Mouse (Mus musculus) urinary bladder, adult 18-20 months (tissue): ENCODE results near the gene Pgpep1l.

ENCODE experiments used
- DNase-seq, 2 experiments: peaks; one replicate each; pipeline ENCODE4 v3.0.0; 2022; ENCODE audit warnings: low spot score in 2 of 2, mixed read lengths in 2 of 2

Gene Pgpep1l

DNA sequence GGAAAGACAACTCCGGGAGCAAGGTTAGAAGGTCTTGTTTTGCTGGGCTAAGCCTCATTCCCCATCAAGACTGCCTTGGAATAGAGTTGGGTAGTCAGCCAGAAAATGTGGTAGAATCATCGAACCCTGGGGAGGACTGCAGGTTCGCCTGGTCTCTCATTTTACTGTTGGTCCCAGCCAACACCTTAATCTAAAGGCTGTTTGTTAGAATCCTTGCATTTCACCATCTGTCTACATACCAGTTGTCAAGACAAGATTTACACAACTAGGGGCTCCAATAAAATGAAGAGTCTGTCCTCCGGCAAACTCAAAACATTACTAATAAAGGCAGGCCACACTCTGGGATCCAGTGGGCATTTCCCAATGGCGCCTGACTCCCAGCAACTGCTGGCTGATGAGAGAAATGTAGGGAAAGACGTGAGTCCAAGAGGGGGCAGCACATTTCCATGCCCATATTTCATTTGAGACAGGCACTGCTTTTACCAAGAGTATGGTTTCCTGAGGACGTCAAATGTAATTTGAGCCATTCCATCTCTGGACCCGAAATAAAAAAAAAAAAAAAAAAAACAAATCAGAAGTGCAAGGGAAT is 1.3 kb downstream of the Pgpep1l start:
- no peak for DNase-seq

DNA sequence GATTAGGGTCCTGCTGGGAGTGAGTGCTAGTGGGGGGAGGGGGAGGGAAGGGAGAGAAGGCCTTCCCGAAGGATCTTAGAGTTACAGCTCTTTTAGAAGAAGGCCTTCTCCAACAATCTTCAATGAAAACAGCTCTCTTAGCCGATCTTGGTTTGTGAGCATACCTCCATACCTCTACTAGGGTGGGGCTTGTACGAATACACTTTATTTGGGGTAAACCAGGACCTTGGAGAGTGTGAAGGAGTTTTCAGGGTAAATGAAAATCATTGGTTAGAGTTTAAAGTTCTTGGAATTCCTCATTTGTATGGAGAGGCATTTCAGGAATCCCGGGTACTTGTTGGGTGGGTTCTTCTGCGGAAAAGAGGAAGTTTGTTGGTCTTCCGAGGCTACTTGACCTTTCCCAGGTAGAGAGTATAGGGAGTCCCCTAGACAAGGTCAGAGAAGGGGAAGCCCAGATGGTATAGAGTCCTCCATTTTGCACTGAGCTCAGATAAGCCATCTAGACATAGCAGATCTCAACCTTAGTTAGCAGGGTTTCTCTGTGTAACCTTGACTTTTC is 4.4 kb downstream of the Pgpep1l start:
- no peak for DNase-seq

DNA sequence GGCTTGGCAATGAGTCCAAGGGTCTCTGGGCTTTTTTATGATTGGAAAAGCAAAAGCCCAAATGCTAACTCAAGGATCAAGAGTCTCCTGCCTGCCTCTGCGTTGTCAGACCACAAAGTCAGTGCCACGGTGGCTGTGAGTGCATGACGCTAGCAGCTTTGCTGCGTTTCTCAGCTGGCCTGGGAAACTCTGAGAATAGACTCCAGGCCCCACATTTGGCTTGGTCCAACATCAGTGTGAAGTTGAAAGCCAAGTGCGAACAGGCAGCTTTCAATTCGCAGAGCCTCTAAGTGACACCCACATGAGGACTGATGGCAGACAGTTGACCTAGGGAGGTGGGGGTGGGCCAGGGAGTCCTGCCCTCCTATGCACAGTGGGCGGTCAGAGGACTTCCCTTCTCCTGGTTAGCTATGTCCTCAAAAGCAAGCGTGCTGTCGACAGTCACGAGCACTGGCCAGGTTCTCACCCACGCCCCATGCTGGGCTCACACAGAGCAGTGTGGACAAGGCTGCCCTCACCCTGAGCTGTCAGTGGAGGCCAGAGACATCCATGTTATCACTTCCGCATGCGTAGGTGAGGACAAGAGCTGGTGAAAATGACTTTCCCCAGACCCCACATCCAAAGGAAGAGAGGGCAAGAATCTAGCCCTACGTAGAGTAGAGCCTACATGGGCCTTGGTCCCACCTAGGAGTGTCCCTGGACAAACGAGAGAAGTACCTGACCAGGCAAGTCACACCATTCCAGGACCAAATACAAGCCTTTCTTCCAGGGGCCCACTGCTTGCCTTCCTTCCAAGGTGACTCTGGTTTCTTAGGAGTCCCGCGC is 5.5 kb downstream of the Pgpep1l start:
- no peak for DNase-seq

DNA sequence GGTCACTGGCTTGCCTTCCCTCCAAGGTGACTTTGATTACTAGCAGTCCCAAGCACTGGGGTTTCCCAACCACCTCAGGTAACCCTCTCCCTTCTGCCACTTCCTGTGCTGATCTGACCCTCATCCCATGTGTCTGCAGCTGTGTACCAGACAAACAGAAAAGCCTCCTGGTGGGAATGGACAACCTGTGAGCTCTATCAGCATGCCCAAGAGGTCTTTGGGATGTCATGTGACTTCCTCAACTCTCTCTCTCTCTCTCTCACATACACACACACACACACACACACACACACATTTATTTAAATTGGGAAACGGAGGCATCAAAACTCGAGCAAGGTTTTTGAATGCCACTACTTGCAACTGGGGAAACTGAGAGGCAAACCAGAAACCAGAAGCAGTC is 6.3 kb downstream of the Pgpep1l start:
- no peak for DNase-seq

DNA sequence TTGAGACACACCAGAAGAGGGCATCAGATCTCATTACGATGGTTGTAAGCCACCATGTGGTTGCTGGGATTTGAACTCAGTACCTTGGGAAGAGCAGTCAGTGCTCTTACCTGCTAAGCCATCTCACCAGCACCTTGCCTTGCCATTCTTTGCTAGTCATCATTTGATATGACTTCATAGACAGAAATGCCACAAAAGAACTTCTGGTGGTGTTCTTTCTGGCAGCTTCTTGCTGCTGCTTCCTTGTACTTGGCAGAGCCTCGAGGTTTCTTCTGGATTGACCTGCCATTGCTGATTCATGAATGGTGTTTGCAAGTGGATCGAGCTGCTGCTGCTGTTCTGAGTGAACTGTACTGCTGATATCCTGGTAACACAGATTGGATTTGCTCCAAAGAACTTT is 13.1 kb downstream of the Pgpep1l start:
- no peak for DNase-seq

DNA sequence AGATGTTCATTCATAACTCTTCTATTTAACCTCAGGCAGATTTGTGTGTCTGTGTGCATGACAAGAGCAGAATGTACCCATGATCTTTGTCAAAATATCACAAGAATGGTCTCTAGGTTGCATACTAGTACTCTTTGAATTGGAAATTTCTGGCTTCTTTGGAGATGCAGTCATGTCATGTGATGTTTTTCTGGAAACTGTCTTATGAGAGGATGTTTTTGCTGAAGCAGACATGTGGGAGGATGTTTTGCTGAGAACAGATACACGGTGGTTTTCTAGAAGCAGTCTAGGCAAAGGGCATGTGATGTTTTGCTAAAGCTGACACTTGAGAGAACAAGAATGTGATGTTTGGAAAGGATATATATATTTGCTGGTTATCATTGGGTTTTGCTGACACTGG is 13.6 kb downstream of the Pgpep1l start:
- no peak for DNase-seq

DNA sequence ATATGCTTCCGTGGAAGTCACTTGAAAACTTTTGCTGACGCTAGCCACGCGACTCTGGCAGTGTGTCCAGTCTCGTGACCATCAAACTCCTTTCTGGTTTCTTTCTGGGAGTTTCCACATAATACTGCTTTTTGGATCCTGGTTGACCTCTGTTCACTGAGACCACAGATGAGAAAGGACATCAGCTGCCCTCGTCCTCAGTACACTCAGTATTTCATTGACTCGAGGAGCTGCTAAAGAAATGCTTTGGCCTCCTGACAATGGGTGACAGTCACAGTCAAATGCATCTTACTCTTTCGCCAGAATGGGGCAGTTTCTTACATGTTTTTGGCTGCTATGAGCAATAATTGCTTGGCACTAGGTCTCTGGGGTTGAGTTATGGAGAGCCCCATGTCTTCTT is 17.8 kb downstream of the Pgpep1l start:
- DNase-seq = no peak

DNA sequence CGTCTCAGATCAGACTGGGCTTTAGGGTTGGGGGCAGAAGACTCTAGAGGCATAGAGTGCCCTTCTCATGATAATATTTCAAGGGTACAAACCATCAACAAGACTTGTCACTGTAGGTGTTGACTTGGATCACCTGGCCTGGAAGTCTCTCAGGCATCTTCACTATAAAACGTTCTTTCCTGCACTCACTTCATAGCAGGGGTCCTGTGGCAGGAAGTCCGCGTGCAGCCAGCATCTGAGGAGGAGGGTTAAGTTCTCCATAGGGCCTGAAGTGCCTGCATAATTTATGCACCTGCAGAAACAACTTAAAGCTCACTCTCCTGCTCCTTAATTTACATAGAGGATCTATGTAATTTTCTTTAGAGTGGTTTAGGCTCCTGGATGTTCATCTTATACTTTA is 18.4 kb downstream of the Pgpep1l start:
- no peak for DNase-seq

DNA sequence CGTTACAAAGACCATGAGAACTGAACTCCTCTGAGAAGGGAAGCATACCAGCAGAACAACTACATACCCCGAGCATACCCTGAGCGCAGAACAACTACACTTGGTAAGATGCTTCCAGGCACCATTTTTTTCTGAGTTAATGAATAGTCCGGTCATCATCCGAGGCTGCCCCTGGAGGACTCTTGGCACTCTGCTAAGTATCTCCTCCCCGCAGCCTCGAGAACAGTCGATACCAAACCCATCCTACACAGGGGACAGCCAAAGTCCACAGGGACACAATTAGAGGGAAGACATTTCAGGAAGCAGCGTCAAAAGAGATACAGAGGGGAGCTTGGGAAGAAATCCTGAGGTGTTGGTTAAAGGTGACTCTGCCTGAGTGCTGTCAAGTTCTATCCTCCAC is 22.8 kb downstream of the Pgpep1l start:
- no peak for DNase-seq

DNA sequence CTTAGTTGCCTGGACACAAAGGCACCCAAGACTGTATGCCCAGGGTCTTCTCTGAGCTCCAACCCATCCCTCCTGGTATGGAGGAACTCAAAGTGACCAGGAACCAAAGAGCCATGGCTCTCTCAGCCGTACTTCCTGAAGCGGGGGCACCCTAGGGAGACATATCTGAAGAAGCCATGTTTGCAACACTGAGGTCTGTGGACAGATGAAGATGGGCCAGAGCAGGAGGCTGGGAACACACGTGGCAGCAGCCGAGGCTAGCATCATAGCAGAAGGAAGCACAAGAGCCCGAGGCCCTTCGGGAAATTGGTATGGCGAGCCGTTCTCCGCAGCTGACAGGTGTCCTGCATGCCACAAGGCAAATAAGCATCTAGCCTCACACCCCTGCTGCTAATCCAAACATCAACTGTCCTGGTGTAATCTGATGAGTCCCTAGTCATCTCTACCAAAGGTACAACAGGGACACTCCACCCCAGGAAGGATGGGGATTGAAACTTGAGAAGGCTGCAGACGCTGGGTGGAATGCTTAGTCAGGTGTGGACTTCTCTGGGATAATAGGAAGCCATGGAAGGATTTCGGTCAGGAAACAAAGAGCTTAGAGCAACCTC is 24.7 kb downstream of the Pgpep1l start:
- DNase-seq = no peak

DNA sequence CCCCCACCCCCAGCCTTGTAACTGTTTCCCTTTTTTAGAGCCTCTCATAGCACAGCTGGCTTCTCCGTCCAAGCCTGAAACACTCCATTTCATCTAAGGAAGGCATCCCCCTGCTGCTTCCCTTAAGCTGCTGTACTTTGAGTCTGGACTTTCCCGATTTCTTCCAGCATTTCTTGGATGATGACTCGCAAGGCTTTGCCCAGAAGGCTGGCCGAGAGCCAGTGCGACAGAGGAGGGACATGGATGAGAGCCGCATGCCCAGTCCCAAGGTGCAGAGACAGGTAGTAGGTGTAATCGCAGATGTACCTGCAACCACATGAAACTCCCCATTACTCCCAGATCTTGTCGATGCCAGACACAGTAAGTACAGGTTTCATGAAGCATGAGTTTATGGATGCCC is 27.2 kb downstream of the Pgpep1l start:
- no peak for DNase-seq

DNA sequence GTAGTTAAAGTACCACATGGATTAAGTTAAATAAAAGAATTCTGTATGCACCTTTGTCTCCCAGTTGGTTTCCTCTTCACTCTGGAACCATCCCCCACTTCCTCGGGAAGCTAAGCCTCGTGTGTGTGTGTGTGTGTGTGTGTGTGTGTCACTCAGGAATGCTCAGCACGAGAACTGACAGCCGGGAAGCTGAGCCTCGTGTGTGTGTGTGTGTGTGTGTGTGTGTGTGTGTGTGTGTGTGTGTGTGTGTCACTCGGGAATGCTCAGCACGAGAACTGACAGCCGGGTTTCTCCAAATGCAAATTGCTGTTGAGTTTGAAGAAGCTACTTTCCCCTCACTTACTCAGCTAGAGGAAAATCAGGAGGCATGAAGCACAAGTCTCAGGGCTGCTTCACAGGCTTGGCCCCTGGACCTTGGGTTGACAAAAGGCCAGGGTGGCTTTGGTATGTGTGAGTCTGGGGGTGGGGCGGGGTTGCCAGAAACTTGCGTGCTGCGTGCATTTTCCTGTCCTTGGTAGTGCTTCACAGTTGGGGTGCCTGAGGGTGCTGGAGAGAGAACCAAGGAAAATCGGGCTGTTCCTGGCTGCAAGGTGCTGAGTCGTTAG is 30.3 kb downstream of the Pgpep1l start:
- DNase-seq = no peak

DNA sequence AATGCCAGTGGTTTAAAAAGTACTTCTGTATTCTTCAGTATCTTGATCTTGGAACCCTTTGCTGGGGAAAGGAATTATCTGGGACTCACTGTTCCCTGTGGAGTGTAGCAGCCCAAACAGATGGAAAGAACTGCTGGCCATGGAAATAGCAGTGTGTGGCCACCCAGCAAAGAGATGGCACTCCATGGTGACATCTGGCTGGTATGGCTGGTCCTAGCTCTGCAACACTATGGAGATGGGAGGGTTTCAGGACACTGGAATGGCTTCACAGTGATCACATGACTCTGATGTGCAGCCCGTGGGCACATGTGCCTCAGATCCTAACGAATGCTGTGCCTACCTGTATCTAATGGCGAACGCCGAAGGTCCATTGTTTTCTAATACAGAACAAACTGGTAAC is 31.5 kb downstream of the Pgpep1l start:
- DNase-seq = no peak

DNA sequence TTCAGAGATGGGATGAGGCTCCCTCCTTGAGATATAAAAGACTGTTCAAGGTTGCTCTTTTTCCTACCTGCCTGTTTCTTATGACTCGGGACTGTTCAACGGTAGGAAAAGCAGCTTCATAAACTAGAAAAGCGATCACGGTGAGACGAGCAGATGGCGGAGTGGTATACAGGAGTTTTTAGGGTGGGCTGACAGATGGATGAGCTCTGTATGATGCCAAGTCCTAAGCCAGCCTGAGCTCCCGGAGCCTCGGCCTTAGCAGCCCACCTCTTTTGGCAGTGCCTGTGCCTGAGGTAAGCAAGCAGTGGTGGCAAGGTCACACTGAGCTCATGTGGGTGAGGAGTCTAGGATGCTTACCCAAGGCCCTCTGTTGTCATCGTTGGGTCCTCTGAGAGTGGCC is 33.2 kb downstream of the Pgpep1l start:
- no peak for DNase-seq

DNA sequence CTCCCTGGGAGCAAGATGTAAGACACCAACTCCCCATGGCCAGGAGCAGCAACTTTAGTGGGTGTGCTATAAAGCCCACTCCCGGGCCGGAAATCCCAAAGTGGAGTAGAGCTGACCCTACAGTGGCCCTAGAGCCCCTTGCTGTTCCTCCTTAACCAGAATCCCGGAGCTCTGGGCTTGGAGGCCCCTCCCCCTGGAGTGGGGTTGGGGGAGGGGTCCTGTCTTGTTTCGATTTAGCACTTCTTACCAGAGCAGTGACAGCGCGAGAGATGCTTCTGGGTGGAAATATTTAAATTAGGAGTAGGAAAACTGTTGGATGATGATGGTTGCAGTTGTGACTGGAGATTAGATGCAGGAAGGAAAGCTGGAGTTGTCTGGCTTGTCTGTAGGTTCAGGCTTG is 35.5 kb downstream of the Pgpep1l start:
- no peak for DNase-seq

DNA sequence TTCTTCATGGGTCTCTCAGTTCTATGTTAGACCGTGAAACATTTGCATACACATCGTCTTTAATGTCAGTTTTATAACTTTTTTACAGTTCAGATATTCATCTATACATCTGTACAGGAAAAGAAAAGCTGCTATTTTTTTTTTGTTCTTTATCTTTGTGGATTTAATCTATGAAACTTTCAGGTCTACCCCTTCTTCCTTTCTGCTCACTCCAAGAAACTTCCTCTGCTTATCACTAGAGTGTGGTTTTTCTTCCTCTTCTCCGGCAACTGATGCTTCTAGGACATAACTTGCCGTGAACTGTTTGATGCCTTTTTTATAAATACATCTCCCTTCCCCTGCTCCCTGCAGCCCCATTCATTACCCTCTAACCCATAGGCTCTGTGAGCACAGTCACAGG is 36.4 kb downstream of the Pgpep1l start:
- no peak for DNase-seq

DNA sequence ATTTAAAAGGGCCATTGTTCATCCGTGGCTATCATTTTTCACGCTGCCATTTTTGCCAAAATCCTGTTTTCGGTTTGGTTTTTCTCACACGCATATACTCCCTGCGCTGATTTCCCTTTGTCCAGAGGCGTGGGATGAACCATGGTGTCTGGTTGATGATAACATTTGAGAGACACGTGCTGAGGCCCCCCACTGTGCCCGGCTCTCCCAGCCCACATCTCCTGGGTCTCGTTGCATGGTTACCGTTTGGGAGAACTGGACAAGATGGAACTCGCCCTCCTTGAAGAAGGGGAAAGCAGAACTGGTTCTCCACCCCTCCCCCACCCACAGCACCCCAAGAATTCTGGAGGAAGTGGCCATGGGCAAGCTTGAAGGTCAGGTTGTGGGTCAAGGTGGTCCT is 37.0 kb downstream of the Pgpep1l start:
- no peak for DNase-seq

DNA sequence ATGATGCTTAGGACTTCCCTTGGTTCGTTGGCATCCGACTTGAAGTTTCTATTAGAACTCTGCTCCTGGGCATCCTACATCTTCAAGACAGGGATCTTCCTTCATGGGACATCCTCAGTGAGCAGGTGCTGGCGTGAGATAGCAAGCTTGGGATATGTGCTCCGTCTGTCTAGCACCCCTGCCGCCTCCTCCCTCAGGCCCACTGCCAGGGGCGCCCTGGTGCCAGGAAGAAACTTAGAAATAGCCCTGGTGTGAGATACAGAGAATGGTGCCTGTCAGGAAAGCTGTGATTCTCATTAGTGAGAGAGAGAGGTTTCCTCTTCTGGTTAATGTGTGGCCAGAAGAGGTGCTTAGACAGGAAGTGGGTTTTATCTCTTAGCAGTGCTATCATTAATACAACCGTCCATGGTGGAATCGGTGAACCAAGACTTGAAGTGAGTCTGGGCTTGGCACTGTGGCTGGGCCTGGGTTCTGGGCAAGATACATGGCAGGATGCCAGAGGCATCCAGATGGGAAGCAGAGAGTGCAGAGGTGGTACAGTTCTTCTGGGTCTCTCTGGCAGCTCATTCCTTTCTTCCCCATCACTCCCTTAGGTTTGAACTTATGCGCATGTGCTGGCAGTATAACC is 38.5 kb downstream of the Pgpep1l start:
- no peak for DNase-seq

DNA sequence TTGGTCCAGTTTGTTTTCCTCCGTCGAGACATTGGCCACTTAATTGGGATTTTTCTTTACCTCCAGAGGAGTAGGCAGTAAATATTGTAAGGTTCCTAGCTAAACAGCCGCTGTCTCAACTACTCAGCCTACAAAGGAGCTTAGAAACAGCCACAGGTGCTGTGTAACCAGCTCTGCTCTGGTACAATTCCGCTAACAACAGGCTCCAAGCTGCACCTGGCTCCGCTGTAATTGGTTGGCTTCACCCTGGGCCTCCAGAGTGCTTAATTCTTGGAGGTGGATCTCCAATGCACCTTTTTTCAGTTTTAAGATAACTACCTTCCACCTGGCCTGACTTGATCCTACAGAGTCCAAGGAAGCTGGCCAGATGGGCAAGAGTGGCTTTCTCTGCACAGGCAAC is 40.0 kb downstream of the Pgpep1l start:
- no peak for DNase-seq

DNA sequence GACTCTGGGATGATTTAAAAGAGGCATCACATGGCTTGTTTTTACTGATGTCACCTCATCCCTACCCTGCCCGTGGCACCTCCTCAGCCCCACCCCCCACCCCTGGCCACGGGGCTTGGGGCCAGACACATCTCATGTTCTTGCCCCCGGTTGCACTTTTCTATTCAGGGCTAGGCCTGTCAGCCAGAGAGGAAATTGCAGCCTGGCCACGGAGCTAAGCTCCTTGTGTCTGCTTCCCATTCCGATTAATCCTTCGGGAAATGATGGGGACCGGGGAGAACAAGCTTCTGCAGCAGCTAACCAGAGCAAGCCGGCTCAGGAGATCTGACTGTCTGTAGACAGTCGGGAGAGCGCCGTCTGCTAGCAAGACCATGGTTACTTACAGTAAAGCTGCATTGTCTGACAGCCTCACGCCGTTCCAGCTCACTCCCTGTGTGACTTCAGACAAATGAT is 40.7 kb downstream of the Pgpep1l start:
- no peak for DNase-seq

DNA sequence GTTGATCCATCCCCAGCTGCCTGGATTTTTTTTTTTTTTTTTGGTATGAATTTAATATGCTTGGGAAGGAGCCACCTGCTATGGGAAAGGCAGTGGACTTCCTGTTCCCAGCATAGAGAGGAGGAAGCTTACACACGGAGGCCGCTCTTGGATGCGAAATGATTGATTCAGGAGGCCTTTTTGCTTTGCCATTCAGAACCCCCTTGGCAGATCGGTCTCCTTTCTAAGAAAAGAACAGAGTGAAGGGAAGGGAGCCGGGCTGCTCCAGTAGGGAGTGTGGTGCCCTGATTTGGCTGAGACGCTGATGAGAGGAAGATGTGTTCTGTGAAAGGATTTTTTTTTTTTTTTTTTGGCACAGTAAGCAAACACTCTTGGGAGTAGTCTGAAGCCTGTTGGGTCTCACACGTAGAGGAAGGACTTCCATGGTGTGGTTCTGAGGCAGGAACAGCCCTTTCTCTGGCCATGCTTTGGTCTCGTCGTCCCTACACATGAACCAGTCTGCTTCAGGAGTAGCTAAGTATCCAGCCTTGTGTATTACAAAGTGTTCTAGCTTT is 42.3 kb downstream of the Pgpep1l start:
- no peak for DNase-seq

DNA sequence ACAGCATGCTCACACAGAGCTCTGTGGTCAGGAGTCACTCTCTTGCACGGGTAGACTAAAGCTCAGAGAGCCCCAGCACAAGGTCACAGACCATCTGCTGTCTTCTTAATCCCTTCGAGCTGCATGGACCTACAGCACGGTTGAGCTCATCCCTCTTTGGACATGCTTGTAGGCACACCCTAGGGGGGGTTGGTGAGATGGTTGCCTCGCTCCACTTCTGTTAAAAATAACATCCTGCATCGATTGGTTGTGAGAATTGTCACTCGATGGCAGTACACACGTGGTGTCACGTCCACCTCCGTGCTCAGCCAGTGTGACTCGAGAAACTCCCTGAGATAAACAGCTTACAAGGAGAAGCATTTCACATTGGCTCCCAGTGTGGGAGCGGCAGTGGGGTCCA is 45.2 kb downstream of the Pgpep1l start:
- no peak for DNase-seq
